ENCODE assay signal across 8 mouse cellular contexts in genomic region chr3:97228457-97228856, GRCm38 (mm10).
DNase-seq lines count a peak whose midpoint lies in the region; ATAC-seq and TF ChIP-seq lines count a peak whose summit lies in the region.

No protein-coding gene starts in this region.

- peak overlapping the region; percentile 79 for H3K4me2 ChIP-seq in kidney, postnatal 0 days (ENCODE audit: low read length)
- H3K4me2 ChIP-seq in embryonic facial prominence, embryonic 14.5 days (ENCODE audit: low read depth, low read length) = peak overlapping the region; percentile 66
- H3K4me2 ChIP-seq in intestine, embryonic 16.5 days (ENCODE audit: low read depth, low read length) = peak overlapping the region; percentile 77
- H3K4me2 ChIP-seq in neural tube, embryonic 12.5 days (replicated peaks) = peak overlapping the region; percentile 82

- ATAC-seq in kidney, postnatal 0 days (replicated peaks; ENCODE audit: low FRiP score, low read depth) = no peak
- no peak for ATAC-seq in embryonic facial prominence, embryonic 14.5 days (ENCODE audit: low read depth)
- no peak for ATAC-seq in intestine, embryonic 16.5 days
- ATAC-seq in neural tube, embryonic 12.5 days (ENCODE audit: low FRiP score, low read depth) = no peak

- H3K4me3 ChIP-seq in kidney, postnatal 0 days (replicated peaks; ENCODE audit: low read depth, low read length) = peak overlapping the region; percentile 89
- peak overlapping the region; percentile 84 for H3K4me3 ChIP-seq in embryonic facial prominence, embryonic 14.5 days (ENCODE audit: low read depth, low read length)
- H3K4me3 ChIP-seq in intestine, embryonic 16.5 days (ENCODE audit: low read length) = peak overlapping the region; percentile 76
- H3K4me3 ChIP-seq in neural tube, embryonic 12.5 days = peak overlapping the region; percentile 89

- TF ChIP-seq CTCF in kidney, postnatal 0 days (IDR thresholded peaks at IDR 0.05; ENCODE audit: low read depth) = no peak

- no peaks in the 10 kb centered on the region for H3K9me3 ChIP-seq in kidney, postnatal 0 days (replicated peaks; ENCODE audit: low read length)
- no peaks in the 10 kb centered on the region for H3K9me3 ChIP-seq in embryonic facial prominence, embryonic 14.5 days (ENCODE audit: control insufficient read depth, low read length)
- H3K9me3 ChIP-seq in intestine, embryonic 16.5 days (ENCODE audit: control insufficient read depth, low read length) = no peaks in the 10 kb centered on the region
- no peaks in the 10 kb centered on the region for H3K9me3 ChIP-seq in neural tube, embryonic 12.5 days

- H3K27me3 ChIP-seq in kidney, postnatal 0 days (ENCODE audit: insufficient read depth, low read length) = no peaks in the 10 kb centered on the region
- no peaks in the 10 kb centered on the region for H3K27me3 ChIP-seq in embryonic facial prominence, embryonic 14.5 days (replicated peaks; ENCODE audit: control insufficient read depth, insufficient read depth, low read length)
- no peaks in the 10 kb centered on the region for H3K27me3 ChIP-seq in intestine, embryonic 16.5 days (replicated peaks; ENCODE audit: control insufficient read depth, insufficient read depth, low read length)
- H3K27me3 ChIP-seq in neural tube, embryonic 12.5 days (replicated peaks) = no peaks in the 10 kb centered on the region

- 0 out of 2 replicates have a peak, but pooled peaks cover 3% of the 10 kb centered on the region for H3K36me3 ChIP-seq in kidney, postnatal 0 days (ENCODE audit: insufficient read depth, low read length)
- 0 out of 2 replicates have a peak, but pooled peaks cover 3% of the 10 kb centered on the region for H3K36me3 ChIP-seq in embryonic facial prominence, embryonic 14.5 days (ENCODE audit: control insufficient read depth, insufficient read depth, low read length)
- H3K36me3 ChIP-seq in intestine, embryonic 16.5 days (ENCODE audit: control insufficient read depth, insufficient read depth, low read length) = no peaks in the 10 kb centered on the region
- H3K36me3 ChIP-seq in neural tube, embryonic 12.5 days = no peaks in the 10 kb centered on the region

- peak overlapping the region; percentile 88 for H3K27ac ChIP-seq in kidney, postnatal 0 days
- peak overlapping the region; percentile 88 for H3K27ac ChIP-seq in embryonic facial prominence, embryonic 14.5 days (replicated peaks; ENCODE audit: low read depth, low read length)
- H3K27ac ChIP-seq in intestine, embryonic 16.5 days (ENCODE audit: low read length) = peak overlapping the region; percentile 95
- H3K27ac ChIP-seq in neural tube, embryonic 12.5 days = no peak overlapping the region

- WGBS in kidney, postnatal 0 days = 21% methylated on average over 12 of the region's 12 CpGs
- 11% methylated on average over 12 of the region's 12 CpGs for WGBS in embryonic facial prominence, embryonic 14.5 days
- WGBS in intestine, embryonic 16.5 days = 17% methylated on average over 12 of the region's 12 CpGs
- WGBS in neural tube, embryonic 12.5 days = 19% methylated on average over 12 of the region's 12 CpGs

- no peaks in the 10 kb centered on the region for H3K4me1 ChIP-seq in kidney, postnatal 0 days (replicated peaks; ENCODE audit: insufficient read depth, low read length)
- H3K4me1 ChIP-seq in embryonic facial prominence, embryonic 14.5 days (ENCODE audit: control insufficient read depth, insufficient read depth, low read length) = peaks cover 22% of the 10 kb centered on the region
- H3K4me1 ChIP-seq in intestine, embryonic 16.5 days (ENCODE audit: control insufficient read depth, insufficient read depth, low read length) = peaks cover 8% of the 10 kb centered on the region; the same call in 1 of the 2 replicates
- peaks cover 17% of the 10 kb centered on the region for H3K4me1 ChIP-seq in neural tube, embryonic 12.5 days

- H3K9ac ChIP-seq in kidney, postnatal 0 days (ENCODE audit: low read depth, low read length) = peak overlapping the region; percentile 88
- peak overlapping the region; percentile 94 for H3K9ac ChIP-seq in embryonic facial prominence, embryonic 14.5 days (ENCODE audit: low read depth, low read length)
- peak overlapping the region; percentile 81 for H3K9ac ChIP-seq in intestine, embryonic 16.5 days (ENCODE audit: low read depth, low read length)
- H3K9ac ChIP-seq in neural tube, embryonic 12.5 days = peak overlapping the region; percentile 90

- DNase-seq in kidney, postnatal 0 days (ENCODE audit: low spot score) = no peak
- no peak for DNase-seq in kidney, adult 11 months
- no peak for DNase-seq in embryonic facial prominence, embryonic 14.5 days (ENCODE audit: low spot score)
- no peak for DNase-seq in adipocyte (ENCODE audit: low spot score)
- DNase-seq in layer of hippocampus, postnatal 10 days (ENCODE audit: low spot score in 2 of 2) = no peak
- no peak for DNase-seq in adrenal gland, postnatal 25 days
